Mouse (Mus musculus) ES-Bruce4 (cell line): ENCODE results near the gene Tpst1.

Experiments
- CTCF ChIP-seq: IDR thresholded peaks from one replicate; pipeline ENCODE4 v1.8.1; 2011; ENCODE audit warnings: low read depth, low read length
- EP300 ChIP-seq: IDR thresholded peaks from 2 replicates; pipeline ENCODE4 v1.6.1; 2011; ENCODE audit warnings: low read depth, low read length; ENCODE audit not compliant: insufficient read depth

DNA sequence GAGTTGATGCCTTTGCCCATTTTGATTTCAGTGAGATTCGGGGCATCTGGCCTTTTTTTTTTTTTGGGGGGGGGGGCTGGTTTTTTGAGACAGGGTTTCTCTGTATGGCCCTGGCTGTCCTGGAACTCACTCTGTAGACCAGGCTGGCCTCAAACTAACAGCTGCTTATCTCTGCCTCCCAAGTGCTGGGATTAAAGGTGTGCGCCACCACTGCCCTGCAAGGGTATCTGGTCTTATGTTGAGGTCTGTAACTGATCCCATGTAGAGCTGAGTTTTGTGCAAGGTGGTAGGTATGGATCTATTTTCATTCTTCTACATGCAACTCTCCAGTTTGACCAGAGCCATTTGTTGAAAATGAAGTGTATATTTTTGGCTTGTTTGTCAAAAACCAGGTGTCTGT lies 16.8 kb upstream of the Tpst1 start:
- TF ChIP-seq CTCF (no peak), EP300 (no peak)
